Mouse (Mus musculus): ENCODE data around the gene Pafah1b2. TPM values are rescaled to one million over a fixed set of nuclear protein-coding genes. Genes with fewer than 3 reads are reported as not detected.

Pafah1b2 gene
- polyA plus RNA-seq, 1 experiment, result 246 TPM

DNA sequence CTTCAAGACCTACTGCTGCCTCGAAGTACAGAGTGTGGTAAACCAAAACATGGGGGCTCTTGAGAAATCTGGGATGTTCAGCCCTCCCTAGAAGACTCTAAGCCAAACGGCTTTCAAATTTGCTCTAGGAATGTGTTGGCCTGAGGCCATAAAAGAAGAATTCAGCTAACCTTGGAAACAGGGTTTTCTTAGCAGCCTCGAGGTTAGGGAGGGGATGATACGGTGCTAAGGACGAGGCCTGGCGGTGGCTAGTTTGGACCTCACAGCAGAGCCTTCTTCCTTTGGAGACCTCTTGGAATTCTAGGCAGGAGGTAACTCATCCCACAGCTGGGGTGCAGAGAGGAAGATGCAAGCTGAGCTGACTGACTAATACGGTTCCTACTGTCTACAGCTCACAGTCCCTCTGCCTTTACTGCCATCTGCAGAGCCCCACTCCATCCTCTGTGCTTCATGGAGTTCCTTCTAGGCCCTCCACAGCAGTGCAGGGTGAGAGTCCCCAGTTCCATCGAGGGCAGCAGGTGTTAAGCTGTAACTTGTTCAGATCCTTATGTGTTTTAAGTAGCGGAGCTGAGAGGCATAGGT, 22.9 kb upstream of the Pafah1b2 start:
- H3K36me3 ChIP-seq (ENCODE audit: control insufficient read depth, insufficient read depth, low read length), result no peaks in the 10 kb centered on the region; the same call in 1 of the 2 replicates
- H3K27ac ChIP-seq (ENCODE audit: control insufficient read depth, insufficient read depth, low read depth, low read length), result no peak overlapping the region
- H3K4me3 ChIP-seq (ENCODE audit: control insufficient read depth, low read depth, low read length), result no peak overlapping the region
- H3K27me3 ChIP-seq (ENCODE audit: control insufficient read depth, insufficient read depth, low read length), result no peaks in the 10 kb centered on the region
- no peaks in the 10 kb centered on the region for H3K4me1 ChIP-seq (ENCODE audit: control insufficient read depth, insufficient read depth, low read length)
- TF ChIP-seq POLR2A (IDR thresholded peaks at IDR 0.05; ENCODE audit: control insufficient read depth, low read depth, low read length) (no peak), CTCF (IDR thresholded peaks at IDR 0.05; ENCODE audit: control insufficient read depth, insufficient read depth, insufficient replicate concordance, low read depth, low read length) (no peak)

DNA sequence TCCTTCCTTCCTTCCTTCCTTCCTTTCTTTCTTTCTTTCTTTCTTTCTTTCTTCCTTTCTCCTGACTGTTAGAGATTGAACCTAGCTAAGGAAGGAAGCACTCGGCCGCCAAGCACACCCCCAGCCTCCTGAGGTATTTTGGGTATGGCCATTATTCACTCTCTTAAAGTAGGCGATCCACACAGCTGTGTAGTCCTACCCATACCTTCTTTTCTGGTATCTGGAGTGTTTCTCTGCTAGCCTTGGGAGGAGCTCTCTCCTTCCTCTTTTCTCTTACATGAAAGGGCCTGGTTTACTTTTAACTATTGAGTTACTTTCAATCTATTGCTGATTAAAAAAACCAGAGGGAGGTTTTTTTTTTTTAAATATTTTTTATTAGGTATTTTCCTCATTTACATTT, 21.4 kb upstream of the Pafah1b2 start:
- Histone ChIP-seq H3K27me3 (ENCODE audit: control insufficient read depth, insufficient read depth, low read length) (no peaks in the 10 kb centered on the region), H3K4me1 (ENCODE audit: control insufficient read depth, insufficient read depth, low read length) (peaks cover 3% of the 10 kb centered on the region), H3K27ac (ENCODE audit: control insufficient read depth, insufficient read depth, low read depth, low read length) (no peak overlapping the region), H3K4me3 (ENCODE audit: control insufficient read depth, low read depth, low read length) (no peak overlapping the region), H3K36me3 (ENCODE audit: control insufficient read depth, insufficient read depth, low read length) (no peaks in the 10 kb centered on the region; the same call in 1 of the 2 replicates)
- no peak for TF ChIP-seq CTCF (IDR thresholded peaks at IDR 0.05; ENCODE audit: control insufficient read depth, insufficient read depth, insufficient replicate concordance, low read depth, low read length)
- TF ChIP-seq POLR2A (IDR thresholded peaks at IDR 0.05; ENCODE audit: control insufficient read depth, low read depth, low read length), result no peak

DNA sequence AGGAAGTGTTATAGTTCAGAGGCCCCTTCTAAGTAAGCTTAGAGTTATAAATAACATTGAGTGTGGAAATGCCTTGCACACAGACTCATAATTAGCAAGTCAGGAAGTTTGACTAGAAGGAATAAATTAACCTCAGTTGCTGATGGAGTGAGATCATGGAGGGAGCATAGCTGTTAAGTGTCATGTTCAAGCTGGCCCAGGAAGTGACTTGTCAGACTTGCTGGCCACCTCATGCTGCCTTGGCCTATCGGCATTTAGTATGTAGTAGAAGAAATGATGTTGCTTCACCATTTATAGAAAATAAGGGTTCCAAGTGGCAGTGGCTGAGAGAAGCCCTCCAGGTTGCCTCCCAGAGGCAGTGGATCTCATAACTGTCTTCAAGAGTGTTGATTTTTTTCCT, 20.6 kb upstream of the Pafah1b2 start:
- Histone ChIP-seq H3K27ac (ENCODE audit: control insufficient read depth, insufficient read depth, low read depth, low read length) (no peak overlapping the region), H3K27me3 (ENCODE audit: control insufficient read depth, insufficient read depth, low read length) (no peaks in the 10 kb centered on the region), H3K36me3 (ENCODE audit: control insufficient read depth, insufficient read depth, low read length) (no peaks in the 10 kb centered on the region), H3K4me1 (ENCODE audit: control insufficient read depth, insufficient read depth, low read length) (peaks cover 3% of the 10 kb centered on the region), H3K4me3 (ENCODE audit: control insufficient read depth, low read depth, low read length) (no peak overlapping the region)
- TF ChIP-seq POLR2A (IDR thresholded peaks at IDR 0.05; ENCODE audit: control insufficient read depth, low read depth, low read length) (no peak), CTCF (IDR thresholded peaks at IDR 0.05; ENCODE audit: control insufficient read depth, insufficient read depth, insufficient replicate concordance, low read depth, low read length) (no peak)

DNA sequence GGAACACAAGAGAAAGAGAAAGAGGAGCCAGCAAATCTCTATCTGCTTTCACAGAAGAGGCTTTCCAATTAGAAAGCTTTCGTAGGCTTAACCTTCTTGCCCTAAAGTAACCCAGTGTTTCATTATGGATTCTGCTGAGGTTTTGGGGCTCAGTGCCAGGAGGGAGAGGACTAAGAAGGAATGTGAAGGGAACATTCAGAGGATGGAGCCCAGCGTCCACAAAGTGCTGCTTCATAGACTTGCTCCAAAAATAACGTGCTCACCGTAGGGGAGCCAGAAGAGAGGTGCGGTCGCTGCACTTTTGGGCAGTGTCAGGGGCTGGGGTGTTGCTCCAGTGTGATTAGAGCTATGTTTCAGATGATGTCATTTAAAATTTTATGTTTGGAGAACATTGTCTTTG, 19.7 kb upstream of the Pafah1b2 start:
- Histone ChIP-seq H3K4me3 (ENCODE audit: control insufficient read depth, low read depth, low read length) (no peak overlapping the region), H3K36me3 (ENCODE audit: control insufficient read depth, insufficient read depth, low read length) (no peaks in the 10 kb centered on the region), H3K27ac (ENCODE audit: control insufficient read depth, insufficient read depth, low read depth, low read length) (no peak overlapping the region), H3K4me1 (ENCODE audit: control insufficient read depth, insufficient read depth, low read length) (peaks cover 3% of the 10 kb centered on the region), H3K27me3 (ENCODE audit: control insufficient read depth, insufficient read depth, low read length) (no peaks in the 10 kb centered on the region)
- no peak for TF ChIP-seq CTCF (IDR thresholded peaks at IDR 0.05; ENCODE audit: control insufficient read depth, insufficient read depth, insufficient replicate concordance, low read depth, low read length)

DNA sequence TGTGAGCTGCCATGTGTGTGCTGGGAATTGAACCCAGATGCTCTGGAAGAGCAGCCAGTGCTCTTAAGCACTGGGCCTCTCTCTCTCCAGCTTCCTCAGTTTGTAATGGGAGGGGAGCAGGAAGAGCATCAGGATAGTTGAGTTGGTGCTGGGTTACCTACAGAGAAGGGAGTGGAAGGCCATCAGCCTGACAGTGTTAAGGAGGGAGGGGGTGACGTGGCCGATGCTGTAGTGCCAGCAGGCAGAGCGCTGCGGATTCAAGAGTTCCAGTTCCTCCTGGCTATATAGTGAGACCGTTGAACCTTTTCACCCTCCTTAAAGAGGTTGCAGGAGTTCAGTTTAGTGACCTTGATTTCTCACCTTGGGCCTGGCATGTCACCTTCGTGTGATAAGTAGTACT, 18.5 kb upstream of the Pafah1b2 start:
- Histone ChIP-seq H3K4me3 (ENCODE audit: control insufficient read depth, low read depth, low read length) (no peak overlapping the region), H3K4me1 (ENCODE audit: control insufficient read depth, insufficient read depth, low read length) (peaks cover 3% of the 10 kb centered on the region), H3K27me3 (ENCODE audit: control insufficient read depth, insufficient read depth, low read length) (no peaks in the 10 kb centered on the region), H3K36me3 (ENCODE audit: control insufficient read depth, insufficient read depth, low read length) (no peaks in the 10 kb centered on the region), H3K27ac (ENCODE audit: control insufficient read depth, insufficient read depth, low read depth, low read length) (no peak overlapping the region)
- no peak for TF ChIP-seq CTCF (IDR thresholded peaks at IDR 0.05; ENCODE audit: control insufficient read depth, insufficient read depth, insufficient replicate concordance, low read depth, low read length)
- TF ChIP-seq POLR2A (IDR thresholded peaks at IDR 0.05; ENCODE audit: control insufficient read depth, low read depth, low read length), result no peak

DNA sequence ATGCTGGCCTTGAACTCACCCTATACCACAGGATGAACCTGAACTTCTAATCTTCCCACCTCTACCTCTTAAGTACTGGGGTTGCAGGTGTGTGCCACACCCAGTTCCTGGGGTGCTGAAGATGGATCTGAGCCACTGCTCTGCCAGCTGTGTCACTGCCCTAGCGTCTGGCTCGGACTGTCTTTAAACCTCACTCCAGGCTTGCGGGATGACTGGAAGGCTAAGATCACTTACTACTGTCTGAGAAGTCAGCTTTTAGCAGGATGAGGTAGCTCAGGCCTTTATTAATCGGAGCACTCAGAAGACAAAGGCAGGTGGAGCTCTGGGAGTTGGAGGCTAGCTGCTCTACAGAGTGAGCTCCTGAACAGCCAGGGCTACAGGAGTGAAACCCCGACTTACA, 17.7 kb upstream of the Pafah1b2 start:
- Histone ChIP-seq H3K4me1 (ENCODE audit: control insufficient read depth, insufficient read depth, low read length) (peaks cover 3% of the 10 kb centered on the region), H3K27me3 (ENCODE audit: control insufficient read depth, insufficient read depth, low read length) (no peaks in the 10 kb centered on the region), H3K4me3 (ENCODE audit: control insufficient read depth, low read depth, low read length) (no peak overlapping the region), H3K36me3 (ENCODE audit: control insufficient read depth, insufficient read depth, low read length) (no peaks in the 10 kb centered on the region), H3K27ac (ENCODE audit: control insufficient read depth, insufficient read depth, low read depth, low read length) (no peak overlapping the region)
- TF ChIP-seq CTCF (IDR thresholded peaks at IDR 0.05; ENCODE audit: control insufficient read depth, insufficient read depth, insufficient replicate concordance, low read depth, low read length), result no peak
- no peak for TF ChIP-seq POLR2A (IDR thresholded peaks at IDR 0.05; ENCODE audit: control insufficient read depth, low read depth, low read length)

DNA sequence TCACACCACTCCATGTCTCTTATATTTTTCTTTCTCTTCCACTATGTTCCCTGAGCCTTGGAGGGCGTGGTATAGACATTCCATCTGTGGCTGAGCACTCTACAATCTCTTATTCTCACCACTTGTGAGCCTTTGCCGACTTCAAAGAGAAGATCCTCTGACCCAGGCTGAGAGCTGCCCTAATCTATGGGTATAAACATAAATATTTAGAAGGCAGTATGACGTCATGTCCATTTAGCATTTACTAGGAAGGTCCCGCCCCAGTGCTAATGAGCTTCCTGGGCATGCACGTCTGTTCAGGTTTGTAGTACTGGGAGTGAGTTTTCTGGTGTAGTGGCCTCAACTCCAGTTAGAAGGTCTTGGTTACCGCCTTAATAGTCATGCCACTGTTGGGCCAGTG, 17.0 kb upstream of the Pafah1b2 start:
- H3K4me3 ChIP-seq (ENCODE audit: control insufficient read depth, low read depth, low read length), result no peak overlapping the region
- no peak overlapping the region for H3K27ac ChIP-seq (ENCODE audit: control insufficient read depth, insufficient read depth, low read depth, low read length)
- peaks cover 3% of the 10 kb centered on the region for H3K4me1 ChIP-seq (ENCODE audit: control insufficient read depth, insufficient read depth, low read length)
- H3K27me3 ChIP-seq (ENCODE audit: control insufficient read depth, insufficient read depth, low read length), result no peaks in the 10 kb centered on the region
- TF ChIP-seq POLR2A (IDR thresholded peaks at IDR 0.05; ENCODE audit: control insufficient read depth, low read depth, low read length) (no peak), CTCF (IDR thresholded peaks at IDR 0.05; ENCODE audit: control insufficient read depth, insufficient read depth, insufficient replicate concordance, low read depth, low read length) (no peak)
- H3K36me3 ChIP-seq (ENCODE audit: control insufficient read depth, insufficient read depth, low read length), result no peaks in the 10 kb centered on the region

DNA sequence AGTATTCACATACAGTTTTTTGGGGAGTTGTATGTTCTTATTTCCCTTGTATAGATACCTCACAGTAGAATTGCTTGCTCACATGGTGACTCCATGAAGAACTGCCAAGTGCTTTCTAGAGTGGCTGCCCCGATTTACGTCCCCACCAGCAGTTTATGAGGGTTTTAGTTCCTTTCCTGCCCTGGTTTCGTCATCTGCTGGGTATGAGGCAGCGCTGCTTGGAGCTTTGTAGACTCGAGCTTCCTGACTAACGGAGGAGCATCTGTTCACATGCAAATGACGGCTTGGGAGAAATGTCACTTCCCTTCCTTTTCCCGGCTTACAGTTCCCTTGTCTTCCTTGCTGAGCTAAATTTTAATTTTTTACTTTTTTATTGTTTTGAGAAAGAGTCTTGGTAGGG, 15.5 kb upstream of the Pafah1b2 start:
- TF ChIP-seq POLR2A (IDR thresholded peaks at IDR 0.05; ENCODE audit: control insufficient read depth, low read depth, low read length), result no peak
- no peak for TF ChIP-seq CTCF (IDR thresholded peaks at IDR 0.05; ENCODE audit: control insufficient read depth, insufficient read depth, insufficient replicate concordance, low read depth, low read length)
- H3K36me3 ChIP-seq (ENCODE audit: control insufficient read depth, insufficient read depth, low read length), result no peaks in the 10 kb centered on the region
- no peak overlapping the region for H3K27ac ChIP-seq (ENCODE audit: control insufficient read depth, insufficient read depth, low read depth, low read length)
- H3K4me1 ChIP-seq (ENCODE audit: control insufficient read depth, insufficient read depth, low read length), result peaks cover 3% of the 10 kb centered on the region
- no peak overlapping the region for H3K4me3 ChIP-seq (ENCODE audit: control insufficient read depth, low read depth, low read length)
- H3K27me3 ChIP-seq (ENCODE audit: control insufficient read depth, insufficient read depth, low read length), result no peaks in the 10 kb centered on the region
